Mouse (Mus musculus) liver, adult 2 months (tissue): ENCODE measurements around the gene Gm20388. TPM values are rescaled to one million over a fixed set of nuclear protein-coding genes. Genes with fewer than 3 reads are reported as not detected.

ENCODE experiments used
- DNase-seq: peaks from one replicate; pipeline ENCODE4 v3.0.0-alpha.2; 2011; ENCODE audit warnings: low read depth, low spot score; ENCODE audit errors: extremely low read depth
- H3K27ac ChIP-seq: fragments of 200-500 bp; replicated peaks from 2 replicates; pipeline ENCODE4 v1.5.1; 2012; ENCODE audit warnings: low read depth, mild to moderate bottlenecking, control low read depth, inconsistent platforms, low read length; ENCODE audit not compliant: insufficient read depth
- H3K27me3 ChIP-seq: fragments of 200-500 bp; 2 replicates; pipeline ENCODE4 v1.6.1; 2012; ENCODE audit warnings: mild to moderate bottlenecking, moderate library complexity, low read length, inconsistent platforms; ENCODE audit not compliant: control insufficient read depth, insufficient read depth
- H3K36me3 ChIP-seq: fragments of 200-500 bp; 2 replicates; pipeline ENCODE4 v1.6.1; 2012; ENCODE audit warnings: low read length, inconsistent platforms; ENCODE audit not compliant: control insufficient read depth, insufficient read depth
- H3K4me1 ChIP-seq: fragments of 200-500 bp; 2 replicates; pipeline ENCODE4 v1.6.1; 2011; ENCODE audit warnings: low read length; ENCODE audit not compliant: control insufficient read depth, insufficient read depth
- H3K4me3 ChIP-seq: fragments of 200-500 bp; 2 replicates; pipeline ENCODE4 v1.5.1; 2011; ENCODE audit warnings: low read depth, mild to moderate bottlenecking, control low read depth, low read length, moderate library complexity; ENCODE audit not compliant: insufficient read depth
- H3K79me2 ChIP-seq: fragments of 200-500 bp; 2 replicates; pipeline ENCODE4 v1.6.1; 2012; ENCODE audit warnings: inconsistent platforms, mild to moderate bottlenecking, low read length, moderate library complexity; ENCODE audit not compliant: control insufficient read depth, insufficient read depth
- H3K9ac ChIP-seq: fragments of 200-500 bp; 2 replicates; pipeline ENCODE4 v1.6.1; 2012; ENCODE audit warnings: low read depth, mild to moderate bottlenecking, control low read depth, inconsistent platforms, low read length
- CTCF ChIP-seq: fragments of 200-500 bp; IDR thresholded peaks from 2 replicates; pipeline ENCODE4 v1.5.1; 2011; ENCODE audit warnings: low read depth, low read length, control low read depth
- POLR2A ChIP-seq: fragments of 200-500 bp; IDR thresholded peaks from 2 replicates; pipeline ENCODE4 v1.6.1; 2011; ENCODE audit warnings: low read length, control low read depth; ENCODE audit not compliant: insufficient read depth; ENCODE audit errors: extremely low read depth
- WGBS: fragments of 180-500 bp; shearing (Covaris S2); methylation state at CpG from one replicate; pipeline ENCODE4 v1.1.7; 2018; 5-methylcytosine and 5-hydroxymethylcytosine counted together
- polyA plus RNA-seq: library from polyadenylated mRNA; depleted of rRNA; stranded (reverse); fragments of >200 nt; gene quantifications from 2 replicates; pipeline ENCODE4 v1.2.3, GENCODE M21; 2012
- total RNA-seq: library from RNA; depleted of rRNA; stranded (reverse); fragments of >200 nt; gene quantifications from 2 replicates; pipeline ENCODE4 v1.2.3, GENCODE M21; 2014

Gene Gm20388
- total and polyA plus RNA-seq, 2 experiments = 6.4 to 19.9 TPM

DNA sequence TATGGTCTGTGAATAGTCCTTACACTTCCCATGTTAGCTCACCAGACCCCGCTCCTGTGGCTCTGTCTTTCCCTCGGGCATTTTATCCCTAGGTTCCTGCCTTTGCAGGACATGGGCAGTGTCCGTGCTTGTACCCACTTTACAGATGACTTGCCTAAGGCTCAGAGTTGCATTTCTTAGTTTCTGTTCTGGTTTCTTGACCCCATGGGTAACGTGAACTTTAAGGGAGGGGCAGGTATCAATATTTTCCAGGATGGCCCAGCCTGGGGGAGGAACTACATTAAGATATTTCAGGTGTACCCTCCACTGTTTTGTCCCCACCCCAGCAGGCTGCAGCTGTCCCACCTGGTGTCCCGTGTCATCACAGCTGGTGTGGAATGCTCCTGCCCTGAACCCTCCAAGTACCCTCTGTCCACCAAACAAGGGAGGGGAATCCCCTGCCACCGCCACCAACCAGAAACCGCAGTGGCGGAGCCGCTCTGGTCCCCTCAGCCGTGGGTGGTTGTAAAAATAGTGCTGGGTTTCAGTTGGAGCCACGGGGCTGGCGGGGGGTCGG, 353.8 kb downstream of the Gm20388 start:
- DNase-seq = no peak
- H3K4me3 ChIP-seq = peak overlapping the region; percentile 32; the same call in 1 of the 2 replicates
- peak overlapping the region; percentile 58 for H3K9ac ChIP-seq
- H3K27ac ChIP-seq = peak overlapping the region; percentile 34
- no peaks in the 10 kb centered on the region for H3K79me2 ChIP-seq
- peaks cover 8% of the 10 kb centered on the region for H3K4me1 ChIP-seq
- H3K36me3 ChIP-seq = no peaks in the 10 kb centered on the region
- TF ChIP-seq CTCF = no peak
- no peak for TF ChIP-seq POLR2A
- no peaks in the 10 kb centered on the region for H3K27me3 ChIP-seq
- WGBS = 32% methylated on average over 13 of the region's 13 CpGs

DNA sequence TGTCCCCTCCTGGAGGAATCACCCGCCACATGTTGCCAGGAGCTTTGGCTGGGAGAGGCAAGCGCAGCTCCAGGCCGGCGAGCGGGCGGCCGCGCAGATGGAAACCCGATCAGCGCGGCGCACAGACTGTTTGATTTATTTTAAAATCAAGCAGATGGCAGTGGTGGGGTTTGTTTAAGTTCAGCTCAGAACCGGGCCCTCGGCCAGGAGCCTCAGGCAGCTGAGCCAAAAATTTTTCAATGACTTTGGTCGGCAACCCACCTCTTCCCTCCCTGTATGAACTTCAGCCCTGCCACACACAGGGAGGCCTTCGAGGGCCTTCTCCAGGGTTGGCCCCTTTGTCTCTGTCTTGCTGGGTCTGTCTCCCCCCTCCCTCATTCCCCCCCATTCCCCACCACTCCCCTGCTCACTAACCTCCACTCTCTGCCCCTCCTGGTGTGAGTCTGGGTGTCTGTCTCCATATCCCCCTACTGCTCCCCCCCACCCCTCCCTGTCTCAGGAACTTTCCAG, 354.4 kb downstream of the Gm20388 start:
- DNase-seq = peak; percentile 81
- peak overlapping the region; percentile 58 for H3K9ac ChIP-seq
- H3K36me3 ChIP-seq = no peaks in the 10 kb centered on the region
- under 1% methylated on average over 16 of the region's 16 CpGs for WGBS
- peak overlapping the region; percentile 34 for H3K27ac ChIP-seq
- H3K4me3 ChIP-seq = peak overlapping the region; percentile 32; the same call in 1 of the 2 replicates
- no peaks in the 10 kb centered on the region for H3K79me2 ChIP-seq
- peaks cover 8% of the 10 kb centered on the region for H3K4me1 ChIP-seq
- no peak for TF ChIP-seq POLR2A
- TF ChIP-seq CTCF = no peak
- H3K27me3 ChIP-seq = no peaks in the 10 kb centered on the region

DNA sequence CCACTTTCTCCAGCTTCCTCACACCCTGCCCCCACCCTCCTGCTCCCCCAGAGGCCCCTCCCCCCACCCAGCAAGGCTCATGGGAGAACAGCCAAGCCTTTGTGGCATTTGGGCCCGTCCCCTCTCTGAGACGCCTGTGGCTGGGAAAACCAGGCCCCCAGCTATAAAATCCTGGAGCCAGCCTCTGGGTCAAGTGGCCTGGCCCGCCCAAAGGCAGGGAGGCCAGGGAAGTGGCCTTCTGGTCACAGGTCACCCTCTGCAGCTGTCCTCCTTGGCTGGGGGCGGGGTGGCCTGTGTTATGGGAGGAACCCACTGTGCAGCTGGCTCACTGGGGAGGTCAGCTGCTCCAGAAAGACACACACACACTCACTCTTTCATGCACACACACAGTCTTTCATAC, 354.8 kb downstream of the Gm20388 start:
- no peak overlapping the region for H3K9ac ChIP-seq
- H3K4me1 ChIP-seq = peaks cover 8% of the 10 kb centered on the region
- H3K36me3 ChIP-seq = no peaks in the 10 kb centered on the region
- WGBS = 6% methylated on average over 4 of the region's 4 CpGs
- H3K4me3 ChIP-seq = no peak overlapping the region
- no peaks in the 10 kb centered on the region for H3K79me2 ChIP-seq
- no peaks in the 10 kb centered on the region for H3K27me3 ChIP-seq
- H3K27ac ChIP-seq = no peak overlapping the region
- no peak for TF ChIP-seq POLR2A
- TF ChIP-seq CTCF = no peak
- peak; percentile 71 for DNase-seq

DNA sequence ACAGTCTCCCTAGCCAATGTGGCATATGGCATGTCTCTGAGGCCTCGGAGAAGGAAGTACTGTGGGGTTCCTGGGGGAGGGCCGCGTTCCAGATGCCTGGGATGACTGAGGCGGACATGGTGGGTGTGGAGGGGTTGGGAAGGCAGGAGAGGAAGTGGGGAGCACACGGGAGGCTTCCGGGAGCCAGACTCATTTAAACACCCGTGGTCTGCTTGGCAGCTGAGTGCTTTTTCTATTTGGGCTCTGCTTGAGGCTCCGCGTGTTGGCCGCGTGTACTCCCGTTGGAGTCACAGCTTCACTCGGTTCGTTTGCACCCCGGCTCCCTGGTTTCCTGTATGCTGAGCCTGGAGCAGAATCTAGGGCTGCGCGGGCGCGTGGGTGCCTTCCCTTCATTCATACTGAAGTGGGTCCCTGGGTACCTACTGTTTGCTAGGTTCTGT, 357.9 kb downstream of the Gm20388 start:
- Histone ChIP-seq H3K79me2 (no peaks in the 10 kb centered on the region), H3K4me3 (no peak overlapping the region), H3K36me3 (no peaks in the 10 kb centered on the region), H3K9ac (no peak overlapping the region), H3K27me3 (no peaks in the 10 kb centered on the region), H3K27ac (no peak overlapping the region), H3K4me1 (peaks cover 8% of the 10 kb centered on the region)
- TF ChIP-seq CTCF = no peak
- no peak for TF ChIP-seq POLR2A
- no peak for DNase-seq
- 64% methylated on average over 19 of the region's 19 CpGs for WGBS

DNA sequence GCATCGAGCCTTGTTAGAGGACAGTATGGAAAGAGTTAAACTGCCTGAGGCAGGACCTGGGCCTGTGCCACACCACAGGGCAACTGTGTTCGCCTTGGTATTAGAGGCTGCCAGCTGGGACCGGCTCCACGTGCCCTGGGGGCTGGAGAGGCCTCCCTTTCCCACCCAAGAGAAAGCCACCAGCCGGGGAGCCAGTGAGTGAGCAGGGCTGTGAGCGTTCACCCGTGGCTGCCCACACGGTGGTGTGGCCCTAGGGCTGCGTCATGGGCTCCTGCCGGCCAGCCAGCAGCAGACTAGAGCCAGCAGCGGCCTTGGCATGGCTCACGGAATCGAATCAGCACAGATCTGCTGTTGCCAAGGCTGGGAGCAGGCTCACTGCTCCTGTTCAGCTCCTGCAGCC, 359.8 kb downstream of the Gm20388 start:
- peak overlapping the region; percentile 65 for H3K9ac ChIP-seq
- H3K27ac ChIP-seq = peak overlapping the region; percentile 76
- H3K36me3 ChIP-seq = no peaks in the 10 kb centered on the region
- peaks cover 3% of the 10 kb centered on the region; the same call in 1 of the 2 replicates for H3K4me1 ChIP-seq
- DNase-seq = peak; percentile 85
- no peaks in the 10 kb centered on the region for H3K27me3 ChIP-seq
- H3K4me3 ChIP-seq = peak overlapping the region; percentile 49; the same call in 1 of the 2 replicates
- peak; percentile 29; the same call in 1 of the 2 replicates for TF ChIP-seq CTCF
- no peak for TF ChIP-seq POLR2A
- H3K79me2 ChIP-seq = no peaks in the 10 kb centered on the region
- 42% methylated on average over 13 of the region's 13 CpGs for WGBS

DNA sequence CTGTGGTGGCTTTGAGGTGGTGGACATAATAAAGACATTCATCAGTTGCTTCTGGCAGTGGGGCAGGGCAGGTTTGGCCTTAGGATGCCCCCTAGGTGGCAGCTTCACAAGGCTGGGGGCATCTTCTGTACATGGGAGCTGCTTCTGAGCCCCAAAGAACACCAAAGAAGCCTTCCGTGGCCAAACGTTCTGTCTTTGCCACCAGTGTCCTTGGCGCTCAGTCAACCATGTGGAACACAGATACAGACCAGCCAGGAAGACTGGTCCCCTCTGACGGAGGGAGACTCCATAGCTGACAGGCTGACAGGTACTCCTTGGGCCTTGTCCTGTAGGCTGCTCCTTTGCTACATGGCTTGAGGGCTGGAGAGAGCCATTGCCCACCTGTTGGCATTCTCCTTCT, 362.8 kb downstream of the Gm20388 start:
- H3K27me3 ChIP-seq = no peaks in the 10 kb centered on the region
- DNase-seq = no peak
- WGBS = 94% methylated on average over 4 of the region's 4 CpGs
- H3K27ac ChIP-seq = no peak overlapping the region
- TF ChIP-seq CTCF (no peak), POLR2A (no peak)
- peaks cover 4% of the 10 kb centered on the region; the same call in 1 of the 2 replicates for H3K4me1 ChIP-seq
- H3K9ac ChIP-seq = no peak overlapping the region
- no peaks in the 10 kb centered on the region for H3K36me3 ChIP-seq
- H3K79me2 ChIP-seq = no peaks in the 10 kb centered on the region
- H3K4me3 ChIP-seq = no peak overlapping the region
